Comparison of ENCODE assay signal across 17 mouse cellular contexts in genomic region chr1:170912891-170913615, GRCm38 (mm10). TPM values are rescaled to one million over a fixed set of nuclear protein-coding genes. Genes with fewer than 3 reads are reported as not detected.
"Had no signal": no experiment of that assay in that cellular context is flagged by ENCODE, and none has a peak within 500 bp of the region (broad histone marks: within the 10 kb centered on the region; RNA-seq: fewer than 3 reads in every experiment).

Gene Fcrlb, minus strand, starts transcription at chr1:170912941.

- H3K4me3 ChIP-seq: midbrain, embryonic 10.5 days; midbrain, embryonic 12.5 days; midbrain, embryonic 15.5 days; neural tube, embryonic 13.5 days; neural tube, embryonic 15.5 days; stomach, embryonic 15.5 days had no signal

- ATAC-seq: midbrain, embryonic 15.5 days had no signal

- H3K9me3 ChIP-seq: midbrain, embryonic 10.5 days; midbrain, embryonic 12.5 days; midbrain, embryonic 15.5 days; neural tube, embryonic 13.5 days; neural tube, embryonic 15.5 days; stomach, embryonic 15.5 days had no signal

- H3K4me2 ChIP-seq: lung, embryonic 14.5 days; midbrain, embryonic 12.5 days; midbrain, embryonic 15.5 days; neural tube, embryonic 13.5 days; neural tube, embryonic 15.5 days; stomach, embryonic 15.5 days had no signal

- DNase-seq: lung, adult 18-20 months; lung, embryonic 14.5 days; lung, postnatal 10 days; lung, postnatal 4 days; retina, postnatal 1 day; right cerebral cortex, postnatal 14 days; thymus, adult 2 months; thymus, postnatal 25 days; thymus, postnatal 4 days had no signal

- H3K36me3 ChIP-seq: midbrain, embryonic 10.5 days; midbrain, embryonic 12.5 days; midbrain, embryonic 15.5 days; neural tube, embryonic 13.5 days; neural tube, embryonic 15.5 days; stomach, embryonic 15.5 days had no signal

RNA-seq across cellular contexts. Expression of gene Fcrlb, which starts in this region (rescaled TPM):
- total RNA-seq: monocyte, adult 5-6 weeks had no signal
- polyA plus RNA-seq: lung, embryonic 14.5 days; lung, embryonic 16.5 days; midbrain, embryonic 10.5 days had no signal
